Mouse (Mus musculus): ENCODE results near the gene Gmcl1. TPM values are rescaled to one million over a fixed set of nuclear protein-coding genes. Genes with fewer than 3 reads are reported as not detected.

Gmcl1 gene
- total and polyA plus RNA-seq, 2 experiments from 2014 or later: 5.1 to 7.0 TPM

- H3K4me2 ChIP-seq (ENCODE audit: low read depth, low read length): no peak overlapping the region
- H3K4me3 ChIP-seq (ENCODE audit: low read depth, low read length): no peak overlapping the region
- H3K4me1 ChIP-seq (ENCODE audit: control insufficient read depth, insufficient read depth): no peaks in the 10 kb centered on the region
- H3K9ac ChIP-seq (replicated peaks; ENCODE audit: low read depth, low read length): no peak overlapping the region
- H3K36me3 ChIP-seq (replicated peaks; ENCODE audit: control insufficient read depth, insufficient read depth, low read length): no peaks in the 10 kb centered on the region
- H3K27ac ChIP-seq (ENCODE audit: low read depth): no peak overlapping the region
- no peak for TF ChIP-seq EP300 (IDR thresholded peaks at IDR 0.05; ENCODE audit: low read depth)
- no peak for TF ChIP-seq CTCF (IDR thresholded peaks at IDR 0.05; ENCODE audit: low read depth)
- no peaks in the 10 kb centered on the region for H3K27me3 ChIP-seq (ENCODE audit: control insufficient read depth, insufficient read depth, low read length)
- H3K9me3 ChIP-seq (replicated peaks; ENCODE audit: control insufficient read depth, low read length): no peaks in the 10 kb centered on the region
- no peak for ATAC-seq (ENCODE audit: insufficient read depth, low read depth)
- no peak for DNase-seq (ENCODE audit: low spot score)
- 82% methylated on average over 4 of the region's 4 CpGs for WGBS
These were observed 35.8 kb upstream of the Gmcl1 start for GRCm38 (mm10) chr6:86768938-86769337.

GRCm38 (mm10) chr6:86768186-86768776 lies 35.1 kb upstream of the Gmcl1 start:
- no peaks in the 10 kb centered on the region for H3K27me3 ChIP-seq (ENCODE audit: control insufficient read depth, insufficient read depth, low read length)
- H3K4me1 ChIP-seq (ENCODE audit: control insufficient read depth, insufficient read depth): no peaks in the 10 kb centered on the region
- no peaks in the 10 kb centered on the region for H3K36me3 ChIP-seq (replicated peaks; ENCODE audit: control insufficient read depth, insufficient read depth, low read length)
- no peak overlapping the region for H3K4me2 ChIP-seq (ENCODE audit: low read depth, low read length)
- no peak overlapping the region for H3K4me3 ChIP-seq (ENCODE audit: low read depth, low read length)
- no peak overlapping the region for H3K9ac ChIP-seq (replicated peaks; ENCODE audit: low read depth, low read length)
- H3K27ac ChIP-seq (ENCODE audit: low read depth): no peak overlapping the region
- H3K9me3 ChIP-seq (replicated peaks; ENCODE audit: control insufficient read depth, low read length): no peaks in the 10 kb centered on the region
- ATAC-seq (ENCODE audit: insufficient read depth, low read depth) (no peak), DNase-seq (ENCODE audit: low spot score) (no peak)
- WGBS: 71% methylated on average over 4 of the region's 4 CpGs
- TF ChIP-seq CTCF (IDR thresholded peaks at IDR 0.05; ENCODE audit: low read depth) (no peak), EP300 (IDR thresholded peaks at IDR 0.05; ENCODE audit: low read depth) (no peak)

DNA sequence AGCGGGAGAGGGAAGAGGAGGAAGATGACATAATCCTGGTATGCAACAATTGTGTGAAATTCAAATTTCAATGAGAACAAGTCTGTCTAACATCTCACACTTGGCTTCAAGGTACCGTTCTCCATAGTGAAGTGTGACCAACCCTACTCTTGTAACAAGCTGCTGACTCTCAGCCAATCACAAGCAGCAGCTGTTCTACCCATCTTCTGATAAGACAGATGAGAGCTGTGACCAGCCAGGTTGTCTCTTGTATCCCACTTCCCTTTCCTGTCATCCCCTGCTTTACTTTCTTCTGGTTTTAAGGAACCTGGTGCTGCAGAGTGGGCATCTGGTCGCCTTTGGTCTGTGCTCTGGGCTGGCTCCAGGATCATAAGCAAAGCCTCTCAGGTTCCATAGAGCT lies 34.3 kb upstream of the Gmcl1 start:
- H3K27ac ChIP-seq (ENCODE audit: low read depth): no peak overlapping the region
- DNase-seq (ENCODE audit: low spot score): no peak

DNA sequence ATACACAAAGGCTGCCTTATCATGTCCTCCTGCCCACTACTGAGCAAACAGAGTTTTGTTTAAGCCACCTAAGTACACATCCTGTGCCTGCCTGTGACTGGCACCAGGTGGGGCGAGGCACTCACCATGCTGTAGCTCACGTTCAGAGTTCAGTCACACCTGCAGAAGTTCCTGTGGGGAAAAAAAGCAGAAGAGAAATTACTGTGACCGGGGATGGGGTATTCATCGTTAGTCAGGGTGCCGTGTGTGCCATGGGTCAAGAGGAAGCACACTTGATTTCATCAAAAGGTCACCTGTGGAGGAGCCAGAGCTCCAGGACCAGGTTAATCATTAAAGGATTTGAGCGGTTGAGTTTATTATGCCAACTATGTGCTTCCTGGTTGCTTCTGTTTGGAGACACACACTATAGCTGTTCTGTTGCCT lies 32.5 kb upstream of the Gmcl1 start:
- 68% methylated on average over 6 of the region's 6 CpGs for WGBS
- TF ChIP-seq CTCF (IDR thresholded peaks at IDR 0.05; ENCODE audit: low read depth) (no peak), EP300 (IDR thresholded peaks at IDR 0.05; ENCODE audit: low read depth) (no peak)
- Histone ChIP-seq H3K4me3 (ENCODE audit: low read depth, low read length) (no peak overlapping the region), H3K36me3 (replicated peaks; ENCODE audit: control insufficient read depth, insufficient read depth, low read length) (no peaks in the 10 kb centered on the region; the same call in 1 of the 2 replicates), H3K4me1 (ENCODE audit: control insufficient read depth, insufficient read depth) (no peaks in the 10 kb centered on the region), H3K9me3 (replicated peaks; ENCODE audit: control insufficient read depth, low read length) (no peaks in the 10 kb centered on the region), H3K9ac (replicated peaks; ENCODE audit: low read depth, low read length) (no peak overlapping the region), H3K27me3 (ENCODE audit: control insufficient read depth, insufficient read depth, low read length) (no peaks in the 10 kb centered on the region), H3K4me2 (ENCODE audit: low read depth, low read length) (no peak overlapping the region), H3K27ac (ENCODE audit: low read depth) (no peak overlapping the region)
- ATAC-seq (ENCODE audit: insufficient read depth, low read depth) (no peak), DNase-seq (ENCODE audit: low spot score) (no peak)

More for the DNA sequence above, 34.3 kb upstream of the Gmcl1 start:
- Histone ChIP-seq H3K4me3 (ENCODE audit: low read depth, low read length) (no peak overlapping the region), H3K36me3 (replicated peaks; ENCODE audit: control insufficient read depth, insufficient read depth, low read length) (no peaks in the 10 kb centered on the region), H3K9me3 (replicated peaks; ENCODE audit: control insufficient read depth, low read length) (no peaks in the 10 kb centered on the region), H3K4me2 (ENCODE audit: low read depth, low read length) (no peak overlapping the region), H3K27me3 (ENCODE audit: control insufficient read depth, insufficient read depth, low read length) (no peaks in the 10 kb centered on the region), H3K4me1 (ENCODE audit: control insufficient read depth, insufficient read depth) (no peaks in the 10 kb centered on the region), H3K9ac (replicated peaks; ENCODE audit: low read depth, low read length) (no peak overlapping the region)
- ATAC-seq (ENCODE audit: insufficient read depth, low read depth): no peak
- WGBS: 55% methylated on average over 3 of the region's 3 CpGs
- no peak for TF ChIP-seq CTCF (IDR thresholded peaks at IDR 0.05; ENCODE audit: low read depth)
- TF ChIP-seq EP300 (IDR thresholded peaks at IDR 0.05; ENCODE audit: low read depth): no peak

DNA sequence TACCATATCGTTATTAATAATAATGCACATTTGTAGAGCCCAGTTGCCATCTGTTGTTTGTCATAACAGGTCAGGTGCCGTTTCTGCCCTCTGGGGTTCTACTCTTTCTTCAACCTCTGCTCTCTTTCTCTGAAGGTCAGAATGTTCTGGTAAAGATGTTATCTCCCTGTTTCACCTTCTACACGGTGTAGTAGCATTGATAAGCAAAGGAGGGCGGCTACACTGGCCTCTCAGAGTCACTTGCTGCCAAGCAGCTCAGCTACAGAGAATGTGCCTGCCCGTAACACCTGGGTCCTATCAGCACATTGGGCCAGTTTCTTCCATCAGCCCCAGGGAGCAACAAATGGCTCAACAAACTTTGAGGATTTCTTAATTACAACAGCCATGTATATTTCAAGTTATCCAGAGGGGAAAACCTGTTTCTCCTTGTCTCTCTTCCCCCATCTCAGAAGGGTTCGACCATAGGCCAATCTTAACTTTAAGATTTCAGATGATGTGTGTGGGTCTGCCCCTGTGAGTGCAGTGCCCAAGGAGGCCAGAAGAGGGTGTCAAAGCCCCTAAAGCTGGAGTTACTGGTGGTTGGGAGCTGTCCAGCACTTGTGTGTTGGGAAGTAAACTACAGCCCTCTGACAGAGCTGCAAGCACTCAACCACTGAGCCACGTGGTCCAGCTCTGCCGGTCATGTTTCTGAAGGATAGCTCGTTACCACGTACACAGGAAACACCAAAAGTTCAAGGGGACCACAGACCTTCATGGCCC lies 21.1 kb upstream of the Gmcl1 start:
- Histone ChIP-seq H3K36me3 (replicated peaks; ENCODE audit: control insufficient read depth, insufficient read depth, low read length) (peaks cover 25% of the 10 kb centered on the region), H3K9me3 (replicated peaks; ENCODE audit: control insufficient read depth, low read length) (no peaks in the 10 kb centered on the region), H3K27me3 (ENCODE audit: control insufficient read depth, insufficient read depth, low read length) (no peaks in the 10 kb centered on the region), H3K27ac (ENCODE audit: low read depth) (no peak overlapping the region), H3K9ac (replicated peaks; ENCODE audit: low read depth, low read length) (no peak overlapping the region), H3K4me2 (ENCODE audit: low read depth, low read length) (no peak overlapping the region), H3K4me3 (ENCODE audit: low read depth, low read length) (no peak overlapping the region), H3K4me1 (ENCODE audit: control insufficient read depth, insufficient read depth) (no peaks in the 10 kb centered on the region)
- WGBS: 81% methylated on average over 10 of the region's 10 CpGs
- ATAC-seq (ENCODE audit: insufficient read depth, low read depth) (no peak), DNase-seq (ENCODE audit: low spot score) (no peak)
- no peak for TF ChIP-seq CTCF (IDR thresholded peaks at IDR 0.05; ENCODE audit: low read depth)
- TF ChIP-seq EP300 (IDR thresholded peaks at IDR 0.05; ENCODE audit: low read depth): no peak

Data from heart, postnatal 0 days (tissue).